Mouse (Mus musculus) liver, embryonic 16.5 days (tissue): ENCODE results near the gene Clk3. TPM values are rescaled to one million over a fixed set of nuclear protein-coding genes. Genes with fewer than 3 reads are reported as not detected.

ENCODE experiments used
- polyA plus RNA-seq: library from polyadenylated mRNA; unstranded; fragments of >200 nt; fragmentation: Nextera tagmentation; extraction: Ambion mirVana; gene quantifications from 2 replicates; pipeline ENCODE4 v1.2.1, GENCODE M21; 2015

The Clk3 gene
- polyA plus RNA-seq, 1 experiment from 2014 or later = 104 TPM

Other genes with a start within 250 kb of the Clk3 start
- 266 and 275 TPM in 2 replicates for gene Cox5a, start 244.6 kb downstream of the Clk3 start, polyA plus RNA-seq
- gene Fam219b, start 228.3 kb downstream of the Clk3 start, polyA plus RNA-seq = 5.3 and 5.7 TPM in 2 replicates
- 9.9 and 12.3 TPM in 2 replicates for gene Mpi, start 213.1 kb downstream of the Clk3 start, polyA plus RNA-seq
- 23.6 and 26.2 TPM in 2 replicates for gene Scamp2, start 204.9 kb downstream of the Clk3 start, polyA plus RNA-seq
- 5.2 and 5.5 TPM in 2 replicates for gene Ulk3, start 176.4 kb downstream of the Clk3 start, polyA plus RNA-seq
- not detected in 2 replicates for gene Cplx3, start 159.6 kb downstream of the Clk3 start, polyA plus RNA-seq
- not detected in 2 replicates for gene Lman1l, start 145.1 kb downstream of the Clk3 start, polyA plus RNA-seq
- gene Csk, start 112.2 kb downstream of the Clk3 start, polyA plus RNA-seq = 13.3 and 13.5 TPM in 2 replicates
- 0.12 TPM in 2 replicates for gene Cyp1a2, start 82.2 kb downstream of the Clk3 start, polyA plus RNA-seq
- 0.05 and 0.07 TPM in 2 replicates for gene Cyp1a1, start 77.9 kb downstream of the Clk3 start, polyA plus RNA-seq
- gene Edc3, start 57.3 kb downstream of the Clk3 start, polyA plus RNA-seq = 15.2 and 17.0 TPM in 2 replicates
- gene Arid3b, start 70.9 kb upstream of the Clk3 start, polyA plus RNA-seq = 8.8 and 11.0 TPM in 2 replicates
- gene Ubl7, start 145.1 kb upstream of the Clk3 start, polyA plus RNA-seq = 50.4 and 50.5 TPM in 2 replicates
- 0.04 TPM in 1 of 2 replicates, not detected in the other for gene Sema7a, start 174.3 kb upstream of the Clk3 start, polyA plus RNA-seq
- gene Cyp11a1, start 240.6 kb upstream of the Clk3 start, polyA plus RNA-seq = 1.5 and 2.9 TPM in 2 replicates